Mouse (Mus musculus) right cerebral cortex, postnatal 25 days (tissue): Measurements from ENCODE around the gene Asic2.
"Not testable (repeated sequence)": the region's sequence is repeated elsewhere in the genome, so short reads cannot be mapped to it uniquely, and the experiment has no call there.

ENCODE experiments used
- DNase-seq: peaks from one replicate; pipeline ENCODE4 v3.0.0; 2022

Asic2 gene

DNA sequence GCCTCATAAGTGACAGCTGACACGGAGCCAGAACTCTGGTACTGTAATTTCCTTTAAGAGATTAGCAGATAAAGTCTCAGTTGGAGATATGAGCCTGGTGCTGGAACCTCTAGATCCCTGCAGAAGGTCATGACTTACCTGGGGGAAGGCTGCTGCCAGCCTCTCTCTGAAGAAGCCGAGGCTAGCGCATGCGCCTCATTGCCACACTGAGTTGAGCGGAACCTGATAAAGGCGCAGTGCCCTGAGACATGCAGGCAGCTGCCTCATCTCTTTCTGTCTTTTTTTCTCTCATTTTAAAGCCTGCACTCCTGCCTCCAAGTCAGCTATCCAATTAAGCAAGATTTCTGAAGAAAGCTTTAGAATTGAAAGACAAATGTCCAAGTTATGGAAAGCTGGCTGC, 551.9 kb downstream of the Asic2 start:
- DNase-seq = no peak

DNA sequence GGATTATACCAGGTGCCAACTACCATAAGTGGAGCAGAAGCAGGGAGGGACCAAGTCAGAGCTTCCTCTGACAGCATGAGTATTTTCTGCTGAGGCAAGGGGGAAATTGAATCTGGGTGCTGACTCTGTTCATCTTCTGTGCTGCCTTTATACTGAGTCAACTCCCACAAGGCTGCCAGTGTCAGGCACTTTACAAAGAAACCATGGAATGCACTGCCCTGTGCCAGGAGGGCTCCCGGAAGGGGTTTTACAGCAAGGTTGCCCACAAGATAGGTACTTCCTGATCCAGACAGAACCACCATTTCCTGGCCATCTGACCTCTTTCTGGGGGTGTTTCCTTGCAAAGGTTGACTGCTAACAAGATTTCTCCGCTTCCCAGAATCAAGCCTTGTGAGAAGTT, 553.7 kb downstream of the Asic2 start:
- DNase-seq = no peak

DNA sequence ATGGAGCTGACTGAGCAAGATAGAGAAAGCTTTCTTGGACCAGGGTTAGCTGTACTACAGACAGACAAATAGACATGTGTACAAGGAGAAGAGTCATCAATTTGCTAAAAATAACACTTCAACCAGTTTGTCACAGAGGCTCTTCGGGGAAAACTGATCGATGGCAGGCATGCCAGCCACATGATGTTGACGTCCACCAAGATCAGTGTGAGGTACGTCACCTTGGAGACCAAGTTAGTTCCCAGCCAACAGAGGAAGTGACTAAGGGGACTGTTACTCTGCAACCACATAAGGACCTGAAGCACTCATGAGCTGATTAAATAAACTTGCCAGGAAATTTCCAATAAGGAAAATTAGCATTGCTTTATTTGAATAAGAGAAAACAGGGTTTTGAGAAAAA, 557.0 kb downstream of the Asic2 start:
- no peak for DNase-seq

DNA sequence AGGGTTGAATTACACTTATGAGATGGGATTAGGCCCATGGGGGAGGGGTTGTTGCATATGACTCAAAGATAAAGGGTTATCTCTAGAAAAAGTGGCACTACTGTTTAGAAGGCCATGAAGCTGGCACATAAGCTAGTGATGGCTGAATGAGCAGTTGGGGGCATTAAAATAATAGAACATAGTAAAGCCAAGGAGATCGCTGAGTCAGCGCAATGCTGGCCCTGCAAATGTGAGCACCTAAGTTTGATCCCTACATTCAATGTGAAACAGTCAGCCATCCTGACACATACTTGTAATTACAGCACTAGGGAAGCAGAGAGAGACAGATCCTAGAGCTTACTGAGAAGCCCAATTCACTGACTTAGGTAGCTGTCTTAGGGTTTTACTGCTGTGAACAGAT, 562.3 kb downstream of the Asic2 start:
- no peak for DNase-seq

DNA sequence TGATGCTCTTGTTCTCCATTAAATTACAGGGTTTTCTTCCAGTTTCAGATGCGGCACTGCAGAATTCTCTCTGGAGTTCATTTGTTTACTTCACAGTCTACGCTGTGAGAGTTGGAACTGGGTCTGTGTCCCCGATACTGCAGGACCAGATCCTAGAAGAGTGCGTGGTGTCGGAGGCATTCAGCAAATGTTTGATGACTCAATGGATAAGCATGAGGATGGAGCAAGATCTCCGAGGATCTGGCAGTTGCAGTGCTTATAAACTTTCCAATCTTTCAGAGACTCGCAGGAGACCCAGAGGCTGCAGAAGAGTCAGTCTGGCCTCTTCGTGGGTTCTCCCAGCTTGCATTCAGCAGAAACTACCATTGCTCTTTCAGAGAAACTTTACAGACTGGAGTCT, 566.0 kb downstream of the Asic2 start:
- DNase-seq = no peak

DNA sequence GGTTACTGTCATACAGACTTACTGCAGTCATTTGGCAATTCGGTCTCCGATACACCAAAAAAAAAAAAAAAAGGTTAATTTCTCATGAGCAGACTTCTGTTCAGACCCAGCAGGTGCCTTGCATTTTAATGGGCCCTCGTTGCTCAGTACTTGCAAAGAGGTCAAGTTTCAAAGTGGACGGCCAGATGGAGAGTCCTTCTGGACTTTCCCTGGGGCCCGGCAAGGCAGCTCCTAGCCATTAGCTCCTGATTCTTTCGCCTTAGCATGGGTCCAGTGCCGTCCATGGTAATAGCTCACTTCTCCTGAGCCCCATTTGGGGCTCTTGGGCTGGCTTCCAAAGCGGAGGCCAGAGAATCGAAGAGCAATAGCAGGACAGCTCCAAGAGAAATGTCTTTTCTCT, 575.4 kb downstream of the Asic2 start:
- no peak for DNase-seq

DNA sequence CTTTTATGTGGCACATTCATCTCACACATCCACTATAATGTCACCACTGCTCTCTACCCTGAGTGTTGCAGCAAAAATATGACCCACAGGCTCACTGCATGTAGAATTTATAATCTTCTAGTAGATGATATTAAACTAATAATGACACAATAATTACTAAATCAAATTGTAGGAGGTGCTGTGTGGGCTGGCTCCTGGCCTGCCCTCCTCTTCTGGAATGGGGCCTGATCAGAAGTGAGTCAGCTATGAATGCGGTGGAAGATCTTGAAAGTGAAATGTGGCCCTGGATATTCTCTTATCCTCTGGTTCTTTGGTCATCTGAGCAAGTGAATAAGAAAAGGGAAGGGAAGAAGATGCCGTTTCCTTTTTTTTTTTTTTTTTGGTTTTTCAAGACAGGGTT, 582.1 kb downstream of the Asic2 start:
- no peak for DNase-seq

DNA sequence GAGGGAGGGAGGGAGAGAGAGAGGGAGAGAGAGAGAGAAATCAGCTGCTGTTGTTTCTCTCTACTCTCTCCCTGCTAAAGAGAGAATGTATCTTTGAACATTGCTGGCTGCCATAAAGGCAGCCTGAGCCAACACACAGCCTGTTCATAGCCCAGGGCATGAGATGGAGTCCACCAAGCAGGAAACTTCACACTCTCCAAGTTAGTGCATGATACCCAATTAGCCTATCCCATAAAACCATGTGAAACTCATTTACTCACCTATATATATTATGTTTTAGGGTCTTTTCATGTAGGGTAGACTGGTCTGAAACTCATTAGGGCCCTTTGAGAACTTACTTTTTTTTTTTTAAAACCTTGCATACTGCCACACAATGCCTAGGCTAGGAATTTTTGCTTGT, 582.7 kb downstream of the Asic2 start:
- DNase-seq = no peak

DNA sequence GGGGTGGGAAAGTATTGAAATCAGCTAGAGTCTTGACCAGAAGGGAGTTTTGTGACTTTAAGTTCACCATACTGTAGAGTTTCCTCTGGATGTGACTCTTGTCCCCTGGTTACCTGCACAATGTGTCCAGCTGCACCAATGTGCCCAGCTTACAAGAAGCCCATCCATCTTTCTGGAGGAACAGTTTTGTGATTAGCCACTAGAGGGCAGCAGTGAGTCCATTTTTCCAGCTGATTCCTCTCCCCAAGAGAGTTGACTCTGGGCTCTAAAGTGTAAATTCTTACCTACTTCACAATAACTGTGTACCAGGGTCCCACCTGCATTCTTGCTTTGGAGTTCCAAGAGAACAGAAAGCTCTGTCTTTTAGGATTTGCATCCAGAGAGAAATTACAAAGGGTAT, 593.4 kb downstream of the Asic2 start:
- DNase-seq = peak; percentile 36

DNA sequence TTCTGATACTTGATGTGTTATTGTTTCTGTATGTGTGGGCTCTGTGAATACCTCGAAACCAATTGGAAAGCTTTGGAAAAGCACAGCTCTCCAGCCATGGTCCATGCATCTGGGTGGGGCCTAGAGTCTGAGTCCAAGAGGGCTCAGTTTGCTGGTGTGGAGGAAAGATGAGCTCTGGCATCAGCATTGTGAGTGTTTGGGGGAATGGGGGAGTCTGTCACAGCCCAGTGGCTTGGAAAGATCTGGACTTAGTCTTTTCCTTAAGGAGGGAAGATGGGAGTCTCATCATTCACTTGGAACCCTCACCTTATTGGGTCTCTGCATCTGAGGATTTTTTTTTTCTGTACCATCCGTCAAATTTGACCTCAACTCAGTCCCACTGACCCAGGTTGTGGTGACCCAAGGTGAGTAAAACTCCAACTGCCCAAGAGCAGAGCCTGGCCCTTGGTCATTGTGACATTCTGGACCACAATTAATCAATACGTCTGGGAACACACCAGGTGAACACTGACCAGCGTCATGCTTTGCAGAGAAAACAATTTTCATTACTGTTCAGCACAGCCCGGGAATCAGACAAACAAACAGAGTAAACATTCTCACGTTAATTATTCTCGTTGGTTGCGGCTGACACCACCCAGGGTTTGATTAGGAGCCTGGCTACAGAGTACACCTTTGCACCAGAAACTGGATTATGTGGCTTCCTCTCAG, 594.1 kb downstream of the Asic2 start:
- no peak for DNase-seq

DNA sequence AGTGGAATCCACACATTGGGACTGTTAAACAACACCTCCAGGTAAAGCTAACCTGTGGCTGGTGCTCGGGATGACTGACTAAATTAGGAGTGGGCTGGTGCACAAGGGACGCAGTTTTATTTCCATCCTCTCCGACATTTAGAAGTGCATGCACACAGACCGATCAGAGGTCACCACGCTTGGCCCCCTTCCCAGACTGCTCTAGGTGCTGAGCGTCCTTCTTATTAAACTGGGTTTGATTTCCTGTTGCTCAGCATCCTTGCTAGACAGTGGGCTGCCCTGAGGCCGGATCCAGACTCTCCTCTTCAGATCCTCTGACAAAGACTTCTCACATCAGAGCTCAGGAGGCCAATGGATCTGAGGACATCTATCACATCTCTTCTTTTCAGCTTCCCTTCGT, 596.7 kb downstream of the Asic2 start:
- DNase-seq = no peak

DNA sequence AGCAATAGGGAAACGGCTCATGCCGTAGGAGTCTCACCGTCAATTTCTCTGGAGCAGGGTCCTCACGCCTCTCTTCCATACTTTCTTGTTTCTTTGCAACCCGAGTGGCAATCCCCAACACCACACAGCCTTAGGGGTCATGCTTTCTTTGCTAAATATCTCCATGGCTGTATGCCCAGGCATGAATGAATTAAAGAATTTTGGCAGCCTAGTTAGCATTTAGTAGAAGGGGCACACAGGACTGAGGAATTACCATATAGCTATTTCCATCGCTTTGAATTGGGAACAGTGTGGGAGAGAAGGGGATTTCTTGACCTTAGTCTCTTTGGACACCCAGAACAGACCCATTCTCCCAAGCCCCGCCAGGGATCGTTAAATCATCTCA, 597.8 kb downstream of the Asic2 start:
- DNase-seq = no peak

DNA sequence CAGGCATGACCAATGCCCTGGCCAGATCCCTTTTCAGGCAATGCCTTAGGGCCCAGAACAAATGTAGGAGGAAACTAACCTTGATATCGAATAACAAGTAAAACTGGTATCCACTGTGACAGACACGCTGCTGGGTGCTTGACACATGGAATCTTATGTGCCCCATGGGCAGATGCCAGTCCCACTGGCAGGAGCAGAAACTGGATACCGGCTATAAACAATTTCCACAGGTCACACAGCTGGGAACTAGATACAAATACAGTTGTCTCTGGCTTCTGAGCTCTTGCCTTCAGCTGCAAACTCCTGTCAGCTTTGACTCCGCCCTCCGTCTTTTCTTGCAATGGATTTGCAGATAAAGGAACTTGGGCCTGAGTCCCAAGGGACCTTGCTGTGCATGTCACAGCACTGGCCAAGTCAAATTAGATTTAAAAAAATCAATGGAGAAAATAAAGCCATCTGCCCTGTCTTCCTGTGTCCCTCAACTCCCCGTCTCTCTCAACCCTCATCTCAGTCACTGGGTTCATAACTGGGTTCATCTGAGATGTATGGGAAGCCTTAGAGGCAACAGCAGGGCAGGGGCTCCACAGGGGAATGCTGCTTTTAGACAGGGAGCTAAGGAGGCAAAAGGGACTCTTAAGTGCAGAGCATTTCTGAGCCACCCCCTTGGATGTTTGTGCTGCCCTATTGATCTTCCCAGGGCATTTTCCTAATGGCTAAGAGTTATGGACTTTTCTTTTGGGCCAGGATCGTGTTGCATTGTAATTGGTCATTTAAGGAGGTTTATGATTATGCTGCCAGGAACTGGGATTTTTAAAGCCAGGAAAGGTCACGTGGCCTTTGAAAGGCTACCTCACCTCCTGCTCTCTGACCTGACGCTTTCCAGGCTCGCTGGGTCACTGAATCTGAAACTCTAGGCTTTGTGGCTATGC, 598.5 kb downstream of the Asic2 start:
- DNase-seq = no peak

DNA sequence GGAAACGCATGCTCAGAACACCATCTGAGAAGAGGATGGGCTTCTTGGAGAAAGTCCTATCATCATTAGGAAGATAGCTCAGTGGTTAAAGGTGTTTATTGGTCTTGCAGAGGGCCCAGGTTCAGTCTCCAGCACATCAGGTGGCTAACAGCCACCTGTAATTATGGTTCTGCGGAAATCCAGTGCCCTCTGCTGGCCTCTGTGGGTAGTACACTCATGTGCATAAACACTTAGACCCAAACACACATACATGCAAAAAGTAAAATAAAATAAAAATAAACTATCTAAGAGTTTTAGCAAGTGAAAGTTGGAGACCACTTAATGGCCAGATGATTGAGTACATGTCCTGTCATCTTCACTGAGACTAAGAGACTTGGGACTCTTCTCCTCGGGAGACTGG, 603.8 kb downstream of the Asic2 start:
- no peak for DNase-seq

DNA sequence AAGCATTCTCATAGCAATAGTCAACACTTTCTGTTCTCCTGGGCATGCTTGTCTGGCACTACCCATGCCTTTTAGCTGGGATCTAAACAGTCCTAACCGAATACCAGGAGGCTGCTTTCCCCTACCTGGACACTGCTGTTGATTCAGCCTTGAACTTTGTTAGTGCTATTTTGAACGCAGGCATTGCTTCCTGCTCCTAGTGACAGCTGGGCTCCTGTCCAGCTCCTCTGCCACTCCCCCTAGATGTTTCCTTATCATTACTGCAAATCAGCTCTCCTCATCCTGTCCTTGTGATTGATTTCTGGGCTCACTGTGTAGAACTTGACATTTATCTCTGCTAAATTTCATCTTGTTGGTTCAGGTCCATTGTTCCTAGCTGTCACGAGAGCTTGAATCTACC, 605.8 kb downstream of the Asic2 start:
- no peak for DNase-seq

DNA sequence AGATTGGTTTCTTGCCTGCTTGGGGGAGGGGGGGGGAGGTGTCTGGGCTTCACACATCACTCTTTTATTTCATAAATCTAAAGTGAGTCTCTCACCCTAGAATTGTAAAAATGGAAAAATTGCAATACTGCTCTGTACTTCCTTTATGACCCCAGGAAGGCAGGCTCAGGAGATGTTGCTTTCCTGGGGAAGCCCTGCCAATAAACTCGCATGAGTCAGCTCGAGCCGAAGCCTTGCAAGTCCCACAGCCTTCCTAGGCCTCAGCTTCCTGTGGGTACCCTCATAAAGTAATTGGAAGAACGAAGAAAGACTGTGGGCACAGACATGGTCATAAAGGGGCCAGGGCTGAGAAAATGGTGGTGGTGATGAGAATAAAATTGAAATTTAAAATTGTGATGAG, 607.2 kb downstream of the Asic2 start:
- DNase-seq = no peak

DNA sequence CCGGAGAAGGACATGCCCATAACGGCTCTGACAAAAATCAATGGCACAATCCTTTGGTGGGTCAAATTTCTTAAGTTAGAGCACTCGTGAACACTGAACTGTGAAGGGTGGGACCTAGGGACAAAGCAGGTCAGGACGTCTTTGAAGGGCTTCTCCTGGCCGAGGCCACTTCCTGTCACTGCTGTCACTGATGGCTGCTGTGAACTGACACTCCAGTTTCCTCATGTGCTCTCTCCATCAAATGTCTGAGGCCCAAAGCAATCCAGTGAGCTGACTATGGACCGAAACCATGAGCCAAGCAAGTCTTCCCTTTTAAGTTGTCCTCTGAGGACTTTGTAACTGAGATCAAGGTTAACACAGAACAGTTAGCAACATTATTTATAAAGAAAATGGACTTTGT, 617.8 kb downstream of the Asic2 start:
- DNase-seq = not testable (repeated sequence)

DNA sequence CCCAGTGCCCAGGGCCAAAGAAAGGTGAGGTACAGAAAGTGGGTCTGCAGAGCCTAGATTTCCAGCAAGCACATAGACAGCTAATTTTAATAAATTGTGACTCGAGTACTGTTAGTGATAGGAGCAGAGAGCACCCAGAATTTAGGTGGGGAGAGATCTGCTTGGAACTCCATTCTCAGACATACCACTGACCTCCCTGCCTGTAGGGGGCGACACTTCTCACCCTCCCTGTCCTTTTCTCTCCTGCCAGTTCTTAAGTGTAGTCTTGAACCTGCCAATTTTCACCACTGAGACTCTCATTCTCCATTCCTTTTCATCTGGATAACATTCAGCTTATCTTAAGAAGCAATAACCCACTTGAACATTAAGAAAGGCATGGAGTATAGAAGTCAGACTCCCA, 636.3 kb downstream of the Asic2 start:
- DNase-seq = no peak

DNA sequence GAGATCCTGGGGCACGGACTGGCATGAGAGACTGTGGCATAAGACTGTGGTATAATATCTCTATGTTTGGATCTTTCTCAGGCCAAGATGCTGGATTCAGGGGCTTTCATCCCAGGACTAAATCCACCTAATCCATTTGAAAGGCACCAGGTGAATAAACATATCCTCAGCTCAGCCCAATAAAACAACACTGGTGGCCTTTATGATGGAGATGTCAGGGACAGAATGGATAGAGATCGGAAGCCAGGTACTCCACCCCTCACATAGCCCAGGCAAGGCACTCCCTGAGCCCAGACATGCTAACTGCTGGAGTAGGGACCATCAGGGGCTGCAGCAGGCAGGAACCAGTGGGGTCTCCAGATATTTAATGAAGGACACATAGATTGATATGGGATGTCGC, 637.3 kb downstream of the Asic2 start:
- no peak for DNase-seq

DNA sequence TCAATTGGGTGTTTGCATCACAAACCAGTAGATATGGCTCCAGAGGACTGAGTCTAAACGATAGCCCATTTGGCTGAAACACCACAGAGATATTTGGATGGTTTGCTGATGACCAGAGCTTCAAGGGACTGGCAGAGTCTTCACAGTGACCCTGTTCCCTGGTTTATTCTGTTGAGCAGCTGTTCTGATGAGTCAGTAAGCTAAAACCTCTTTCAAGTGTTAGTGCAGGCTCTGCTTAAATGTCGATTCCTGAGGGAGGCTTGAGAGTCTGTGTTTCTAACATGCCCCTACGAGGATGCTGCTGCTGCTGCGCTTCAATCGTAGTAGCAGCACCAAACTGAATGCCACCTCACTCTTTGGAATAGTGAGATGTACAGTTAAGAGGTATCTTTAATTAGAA, 640.2 kb downstream of the Asic2 start:
- no peak for DNase-seq

DNA sequence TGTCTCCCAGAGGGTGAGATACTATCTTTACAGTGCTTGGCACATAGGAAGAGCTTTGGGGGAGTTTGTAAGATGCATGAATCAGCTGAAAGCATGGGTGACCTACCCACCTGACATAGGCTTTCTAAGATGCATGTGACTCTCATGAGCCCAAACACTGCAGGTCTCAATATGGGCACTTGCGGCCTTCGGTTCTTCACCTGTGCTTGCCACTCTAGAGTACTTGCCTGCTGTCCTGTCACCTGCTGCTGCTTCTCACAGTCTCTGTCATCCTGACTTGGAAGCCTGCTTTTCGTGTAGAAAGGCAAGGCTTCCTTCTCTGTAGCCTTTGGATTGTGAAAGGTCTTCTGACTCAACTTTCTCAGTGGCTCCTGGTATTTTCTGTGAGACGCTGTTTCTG, 645.1 kb downstream of the Asic2 start:
- no peak for DNase-seq

DNA sequence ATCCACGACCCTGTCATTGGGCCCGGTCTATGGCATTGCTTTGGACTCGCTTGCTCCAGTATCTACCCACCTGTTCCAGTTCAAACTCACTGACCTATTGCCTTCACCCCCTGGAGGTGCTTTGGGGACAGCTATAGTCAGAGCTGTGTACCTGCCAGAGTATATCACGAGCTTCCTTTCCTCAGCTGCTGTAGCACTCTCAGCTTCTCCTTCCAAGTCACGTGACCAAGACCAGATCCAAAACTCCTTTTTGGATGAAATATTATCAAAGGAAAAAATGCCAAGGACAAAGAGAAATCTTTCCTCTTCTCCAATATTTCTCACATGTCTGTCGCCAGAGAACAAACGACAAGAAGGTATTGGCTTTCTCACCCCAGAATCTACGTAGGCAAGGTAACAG, 645.8 kb downstream of the Asic2 start:
- no peak for DNase-seq

DNA sequence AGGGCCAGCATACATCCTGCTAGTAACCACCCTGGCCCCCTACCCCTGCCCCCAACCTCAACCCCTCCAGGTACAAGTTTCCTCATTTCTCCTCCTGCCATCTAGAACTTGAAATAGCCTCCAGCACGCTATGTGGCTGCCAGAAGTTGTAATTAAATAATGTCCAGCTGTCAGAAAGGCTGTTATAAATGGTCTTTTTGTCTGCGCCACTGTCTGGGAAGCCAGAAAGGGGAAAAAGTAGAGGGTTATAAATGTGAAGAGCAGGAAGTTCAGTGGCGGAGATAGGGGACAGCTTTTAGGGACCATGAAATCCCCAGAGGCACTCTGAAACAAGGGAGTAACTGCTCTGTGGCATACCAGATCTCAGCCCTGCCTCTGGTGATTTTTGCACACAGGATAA, 678.2 kb downstream of the Asic2 start:
- DNase-seq = no peak

DNA sequence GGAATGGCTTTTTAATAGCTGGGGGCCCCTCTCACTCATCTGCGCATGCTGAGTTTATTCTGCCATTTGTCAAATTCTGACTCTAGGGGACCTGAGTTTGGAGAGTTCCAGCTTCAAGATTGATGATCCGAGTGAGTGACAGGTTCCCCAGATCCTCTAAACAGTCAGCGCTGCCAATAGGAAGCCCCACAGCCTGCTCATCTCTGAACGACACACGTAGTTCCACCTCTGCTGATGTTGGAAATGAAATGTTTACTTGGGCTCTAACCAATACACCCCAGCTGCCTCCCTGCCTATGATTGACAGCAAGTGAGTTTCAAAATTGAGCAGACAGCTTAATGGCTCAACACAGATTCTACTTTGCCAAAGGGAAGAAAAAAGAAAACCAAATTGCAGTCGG, 685.1 kb downstream of the Asic2 start:
- DNase-seq = no peak

DNA sequence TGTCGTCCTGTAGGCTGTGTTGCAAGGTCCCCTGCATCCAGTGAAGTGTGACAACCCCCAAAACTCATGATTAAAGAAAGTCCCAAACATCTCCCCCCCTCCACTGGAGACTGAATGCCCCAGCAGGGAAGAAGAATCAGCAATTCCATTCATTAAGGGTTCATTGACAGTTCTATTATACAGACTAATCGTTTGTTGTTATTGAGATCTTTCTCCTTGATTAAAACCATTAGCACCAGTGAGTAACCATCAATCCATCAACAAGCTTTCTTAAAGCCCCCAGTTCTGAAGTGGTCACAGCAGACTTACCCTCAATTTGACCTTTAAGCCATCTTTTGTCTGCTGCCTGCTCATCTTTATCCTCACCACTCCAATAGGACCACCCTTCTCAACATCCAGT, 688.2 kb downstream of the Asic2 start:
- no peak for DNase-seq
